Mouse (Mus musculus) kidney, adult 8-10 months (tissue): ENCODE data around the gene Pald1.

ENCODE experiments used
- DNase-seq, 2 experiments: peaks; one replicate each; pipeline ENCODE4 v3.0.0; 2022

Gene Pald1

GRCm38 (mm10) chr10:61400407-61400806 lies 17.1 kb upstream of the Pald1 start:
- DNase-seq: no peak

DNA sequence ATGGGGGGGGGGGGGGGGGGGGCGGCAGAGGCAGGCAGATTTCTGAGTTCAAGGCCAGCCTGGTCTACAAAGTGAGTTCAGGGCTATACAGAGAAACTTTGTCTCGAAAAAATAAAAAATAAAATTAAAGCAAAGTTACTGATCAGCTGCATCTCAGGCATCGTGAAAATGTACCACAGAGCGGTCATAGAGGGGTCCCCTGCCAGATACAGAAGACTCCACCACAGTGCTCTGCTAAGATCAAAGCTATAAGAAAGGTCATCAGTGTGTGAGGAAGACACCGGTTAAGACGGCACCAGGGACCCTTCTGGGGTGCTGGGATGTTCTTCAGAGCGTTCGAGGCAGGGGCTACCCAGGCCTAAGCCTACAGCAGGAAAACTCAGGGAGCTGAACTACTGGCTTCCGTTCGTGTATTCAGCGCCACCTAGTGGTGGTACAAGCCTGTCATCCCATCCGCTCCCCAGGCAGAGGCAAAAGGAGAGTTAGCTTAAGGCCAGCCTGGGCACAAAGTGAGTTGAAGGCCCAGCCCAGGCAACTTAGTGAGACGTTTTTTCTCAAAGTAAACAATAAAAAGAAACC lies 15.9 kb upstream of the Pald1 start:
- peak; percentile 51 to 71 for DNase-seq

DNA sequence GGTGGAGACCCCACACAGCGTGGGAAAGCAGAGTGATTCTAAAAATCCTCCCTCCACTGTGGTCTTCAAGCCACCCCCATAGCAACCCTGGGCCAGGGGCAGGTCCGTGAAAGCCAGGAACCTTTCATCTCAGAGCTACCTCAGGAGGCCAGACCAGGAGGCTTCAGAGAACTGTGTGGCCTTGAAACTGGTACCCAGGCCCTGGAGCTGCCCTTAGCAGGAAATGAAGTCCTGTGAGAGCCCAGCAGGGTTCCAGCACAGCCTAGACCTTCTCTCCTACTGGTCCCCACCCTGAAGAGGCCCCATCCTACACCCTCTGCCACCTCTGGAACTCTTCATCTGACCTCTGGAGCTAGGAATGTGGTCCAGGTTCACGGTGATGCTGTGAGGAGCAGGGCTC lies 14.8 kb upstream of the Pald1 start:
- no peak for DNase-seq

- DNase-seq: no peak
Measured at GRCm38 (mm10) chr10:61394476-61395136, 11.3 kb upstream of the Pald1 start.

DNA sequence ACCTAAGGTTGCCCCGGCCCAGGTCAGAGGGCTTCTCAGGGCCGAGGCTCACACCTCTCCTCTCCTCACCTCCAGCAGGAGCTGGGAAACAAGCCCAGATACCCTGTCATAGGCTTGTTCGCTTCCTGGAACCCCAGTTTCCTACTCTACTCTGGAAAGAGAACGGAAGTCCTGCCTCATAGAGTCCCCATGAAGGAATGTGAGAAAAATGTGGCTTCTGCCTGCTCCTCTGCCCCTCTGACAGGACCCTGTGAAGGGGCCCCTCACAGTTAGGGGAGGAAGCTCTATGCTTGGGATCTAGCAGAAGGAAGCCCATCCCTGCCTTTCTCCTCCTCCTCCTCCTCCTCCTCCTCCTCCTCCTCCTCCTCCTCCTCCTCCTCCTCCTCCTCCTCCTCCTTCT lies 9.3 kb upstream of the Pald1 start:
- no peak for DNase-seq

- DNase-seq: no peak
Measured at GRCm38 (mm10) chr10:61390148-61390547, 6.8 kb upstream of the Pald1 start.

DNA sequence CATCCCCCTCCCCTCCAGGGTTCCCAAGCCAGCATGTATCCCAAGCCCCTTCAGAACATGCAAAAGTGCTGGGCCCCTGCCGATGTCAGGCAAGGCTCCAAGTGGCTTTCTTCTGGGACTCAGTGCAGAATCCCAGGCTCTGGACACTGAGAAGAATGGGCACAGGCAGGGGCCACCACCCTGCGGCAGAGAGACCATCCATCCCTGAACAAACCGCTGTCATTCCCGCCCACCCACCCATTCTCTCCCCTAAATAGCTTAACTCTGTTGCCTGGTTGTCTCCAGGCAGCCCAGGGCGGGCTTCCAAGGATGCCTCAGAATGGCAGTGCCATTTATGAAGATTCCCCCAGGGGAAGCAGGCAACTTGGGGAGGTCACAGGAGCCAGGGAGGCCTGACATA lies 5.7 kb upstream of the Pald1 start:
- no peak for DNase-seq

GRCm38 (mm10) chr10:61386284-61386683 lies 3.0 kb upstream of the Pald1 start:
- no peak for DNase-seq

- no peak for DNase-seq
Measured at GRCm38 (mm10) chr10:61385174-61385573, 1.8 kb upstream of the Pald1 start.

- DNase-seq: no peak
Measured at GRCm38 (mm10) chr10:61383715-61384047, 351 bp upstream of the Pald1 start.

DNA sequence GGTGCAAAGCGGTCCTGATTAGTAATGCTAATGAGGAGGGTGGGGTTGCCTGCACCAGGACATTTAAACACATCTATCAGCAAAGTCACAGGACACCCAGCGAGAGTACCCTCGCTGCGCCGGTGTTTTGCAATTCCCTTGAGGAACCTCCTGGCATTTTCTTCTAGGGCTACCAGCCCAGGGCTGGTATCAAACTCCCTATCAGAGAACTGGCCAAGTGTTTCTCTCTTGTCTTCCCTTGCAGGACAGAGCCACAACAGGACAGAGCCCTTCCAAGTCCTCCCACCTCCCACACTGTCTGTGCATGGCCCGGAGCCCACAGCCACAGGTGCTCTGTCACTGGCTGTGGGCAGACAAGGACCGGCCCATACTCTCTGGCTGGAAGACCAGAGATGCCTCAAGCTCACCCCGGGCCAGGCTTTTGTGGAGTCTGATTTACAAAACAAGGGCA lies 1.0 kb downstream of the Pald1 start:
- DNase-seq: no peak

- DNase-seq: no peak
Measured at GRCm38 (mm10) chr10:61381823-61382222, 1.5 kb downstream of the Pald1 start.

- DNase-seq: no peak
Measured at GRCm38 (mm10) chr10:61380186-61380585, 3.1 kb downstream of the Pald1 start.

GRCm38 (mm10) chr10:61379340-61380040 lies 3.8 kb downstream of the Pald1 start:
- no peak for DNase-seq

DNA sequence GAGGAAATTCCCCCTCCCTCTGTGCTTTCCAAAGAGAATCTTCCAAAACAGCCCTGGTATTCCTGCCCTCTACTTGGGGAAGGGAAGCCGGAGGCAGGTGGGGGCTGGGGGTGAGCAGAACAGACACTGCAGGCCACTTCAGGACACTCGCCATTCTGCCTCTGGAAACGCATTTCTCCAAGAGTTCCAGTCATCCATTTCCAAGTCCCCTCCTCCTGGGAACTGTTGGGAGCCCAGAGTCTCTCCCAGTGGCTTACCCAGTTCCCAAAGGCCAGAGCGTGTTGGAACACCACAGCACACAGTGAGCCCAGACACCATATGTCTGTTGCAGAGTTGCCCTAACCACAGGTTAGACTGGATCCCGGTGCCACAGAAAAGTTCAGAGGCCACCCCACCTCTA lies 4.6 kb downstream of the Pald1 start:
- DNase-seq: no peak

- DNase-seq: no peak
Measured at GRCm38 (mm10) chr10:61378050-61378449, 5.3 kb downstream of the Pald1 start.

GRCm38 (mm10) chr10:61374771-61375481 lies 8.4 kb downstream of the Pald1 start:
- no peak for DNase-seq

- peak in 1 of 2 experiments; percentile 53 for DNase-seq
Measured at GRCm38 (mm10) chr10:61374076-61374475, 9.3 kb downstream of the Pald1 start.

GRCm38 (mm10) chr10:61372585-61372923 lies 10.8 kb downstream of the Pald1 start:
- no peak for DNase-seq

- no peak for DNase-seq
Measured at GRCm38 (mm10) chr10:61371884-61372584, 11.3 kb downstream of the Pald1 start.

DNA sequence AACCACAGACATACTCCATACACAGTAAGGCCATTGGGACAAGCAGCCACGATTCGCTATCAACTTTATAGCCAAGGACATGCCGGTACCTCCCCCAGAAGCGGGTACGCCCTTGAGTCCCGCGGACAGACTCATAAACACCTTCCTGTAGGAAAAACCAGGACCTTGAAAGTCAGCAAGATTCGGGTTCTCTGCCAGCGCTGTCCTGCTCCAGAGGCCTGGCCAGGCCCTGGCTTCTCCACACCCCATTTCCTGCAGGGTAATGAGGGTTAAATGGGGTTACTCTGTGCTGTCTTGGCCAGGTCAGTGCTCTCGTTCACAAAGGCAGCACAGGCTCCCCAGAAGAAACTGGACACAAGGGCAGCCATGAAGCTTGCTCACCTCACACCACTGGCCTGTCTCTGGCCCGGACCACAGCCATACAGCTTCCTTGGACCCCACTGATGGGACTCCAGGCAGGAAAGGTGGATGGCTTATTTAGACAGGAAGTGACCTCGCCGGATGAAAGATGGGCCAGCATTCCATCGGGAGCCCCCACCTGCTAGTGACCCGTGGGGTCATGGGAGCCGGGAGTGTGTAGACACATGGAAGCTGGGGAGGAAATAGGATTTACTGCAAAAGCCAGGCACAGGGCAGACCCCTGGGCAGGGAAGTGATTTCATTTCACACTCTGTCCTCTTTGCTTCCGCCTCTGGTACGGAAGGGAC lies 12.9 kb downstream of the Pald1 start:
- DNase-seq: peak; percentile 58 to 59

DNA sequence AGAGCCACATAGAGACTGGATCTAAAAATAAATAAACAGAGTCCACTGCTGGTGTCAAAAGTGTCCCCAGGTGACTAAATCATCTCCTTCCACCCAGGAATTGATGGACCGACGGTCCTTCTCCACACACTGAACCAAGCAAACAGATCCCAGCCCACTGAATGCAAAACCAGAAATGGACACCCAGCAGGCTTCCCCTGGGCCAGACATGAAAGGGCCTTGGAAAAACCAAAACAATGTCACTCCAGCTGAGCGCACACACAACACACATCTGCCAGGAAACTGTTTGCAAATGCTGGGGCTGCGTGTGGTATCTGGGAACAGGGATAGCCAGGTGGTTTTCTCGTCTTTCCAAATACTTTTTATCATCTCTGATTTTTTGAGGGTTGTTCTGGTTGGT lies 13.6 kb downstream of the Pald1 start:
- DNase-seq: no peak

- DNase-seq: peak; percentile 42 to 51
Measured at GRCm38 (mm10) chr10:61365902-61366301, 17.4 kb downstream of the Pald1 start.
